Mouse (Mus musculus): Measurements from ENCODE around the gene Onecut3. TPM values are rescaled to one million over a fixed set of nuclear protein-coding genes. Genes with fewer than 3 reads are reported as not detected.

The Onecut3 gene
- total and polyA plus RNA-seq, 2 experiments from 2014 or later = not detected

DNA sequence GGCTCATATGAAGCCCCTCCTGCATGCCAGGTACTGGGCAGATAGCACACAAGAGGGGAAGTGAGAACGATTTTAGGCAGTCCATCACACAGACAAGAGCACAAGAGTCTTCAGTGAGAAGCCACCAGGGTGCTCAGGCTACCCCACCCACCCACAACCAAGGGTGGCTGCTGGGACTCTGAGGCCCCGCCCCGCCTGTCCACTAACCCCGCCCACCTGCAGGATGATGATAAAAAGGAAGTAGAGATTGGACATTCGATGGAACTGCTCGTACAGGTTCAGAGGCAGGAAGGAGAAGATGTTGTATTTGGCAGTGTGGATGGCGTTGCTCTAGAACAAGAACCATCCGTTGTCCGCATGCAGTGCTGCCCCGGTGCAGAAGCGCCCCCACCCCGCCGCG lies 40.4 kb downstream of the Onecut3 start:
- H3K27me3 ChIP-seq (ENCODE audit: control insufficient read depth, insufficient read depth, low read length) = peaks cover 17% of the 10 kb centered on the region

DNA sequence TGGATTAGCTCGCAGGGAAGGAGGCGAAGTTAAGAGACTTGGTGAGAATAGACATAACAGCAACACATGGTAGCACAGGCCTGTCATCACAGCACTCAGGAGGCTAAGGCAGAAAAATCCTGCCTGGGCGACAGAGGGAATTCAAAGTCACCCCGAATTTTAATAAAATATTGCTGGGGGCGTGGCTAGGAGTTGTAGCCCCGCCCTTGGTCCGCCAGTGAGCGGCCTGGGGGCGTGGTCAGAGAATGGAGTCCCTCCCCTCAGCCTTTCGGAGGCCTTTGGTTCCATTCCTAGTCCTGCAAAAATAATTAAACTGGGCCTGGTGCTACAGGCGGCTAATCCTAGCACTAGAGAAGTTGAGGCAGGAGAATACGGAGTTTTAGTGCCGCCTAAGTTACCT lies 41.1 kb downstream of the Onecut3 start:
- no peak overlapping the region for H3K4me2 ChIP-seq (ENCODE audit: low read depth, low read length)
- no peaks in the 10 kb centered on the region for H3K4me1 ChIP-seq (ENCODE audit: control insufficient read depth, insufficient read depth)
- TF ChIP-seq CTCF (IDR thresholded peaks at IDR 0.05; ENCODE audit: low read depth) (no peak), EP300 (IDR thresholded peaks at IDR 0.05; ENCODE audit: low read depth) (no peak)
- no peak overlapping the region for H3K9ac ChIP-seq (replicated peaks; ENCODE audit: low read depth, low read length)
- no peak overlapping the region for H3K4me3 ChIP-seq (ENCODE audit: low read depth, low read length)
- no peak for DNase-seq (ENCODE audit: low spot score)
- ATAC-seq (ENCODE audit: insufficient read depth, low read depth) = no peak
- no peaks in the 10 kb centered on the region for H3K9me3 ChIP-seq (replicated peaks; ENCODE audit: control insufficient read depth, low read length)
- no peaks in the 10 kb centered on the region for H3K36me3 ChIP-seq (replicated peaks; ENCODE audit: control insufficient read depth, insufficient read depth, low read length)
- 22% methylated on average over 13 of the region's 13 CpGs for WGBS
- H3K27ac ChIP-seq (ENCODE audit: low read depth) = no peak overlapping the region
- H3K27me3 ChIP-seq (ENCODE audit: control insufficient read depth, insufficient read depth, low read length) = peaks cover 17% of the 10 kb centered on the region

More for the DNA sequence above, 40.4 kb downstream of the Onecut3 start:
- H3K36me3 ChIP-seq (replicated peaks; ENCODE audit: control insufficient read depth, insufficient read depth, low read length) = no peaks in the 10 kb centered on the region
- no peaks in the 10 kb centered on the region for H3K4me1 ChIP-seq (ENCODE audit: control insufficient read depth, insufficient read depth)
- H3K4me2 ChIP-seq (ENCODE audit: low read depth, low read length) = no peak overlapping the region
- no peak overlapping the region for H3K4me3 ChIP-seq (ENCODE audit: low read depth, low read length)
- no peak for ATAC-seq (ENCODE audit: insufficient read depth, low read depth)
- WGBS = 8% methylated on average over 14 of the region's 14 CpGs
- TF ChIP-seq CTCF (IDR thresholded peaks at IDR 0.05; ENCODE audit: low read depth) (no peak), EP300 (IDR thresholded peaks at IDR 0.05; ENCODE audit: low read depth) (no peak)
- no peak overlapping the region for H3K27ac ChIP-seq (ENCODE audit: low read depth)
- no peak for DNase-seq (ENCODE audit: low spot score)
- no peaks in the 10 kb centered on the region for H3K9me3 ChIP-seq (replicated peaks; ENCODE audit: control insufficient read depth, low read length)
- H3K9ac ChIP-seq (replicated peaks; ENCODE audit: low read depth, low read length) = no peak overlapping the region

DNA sequence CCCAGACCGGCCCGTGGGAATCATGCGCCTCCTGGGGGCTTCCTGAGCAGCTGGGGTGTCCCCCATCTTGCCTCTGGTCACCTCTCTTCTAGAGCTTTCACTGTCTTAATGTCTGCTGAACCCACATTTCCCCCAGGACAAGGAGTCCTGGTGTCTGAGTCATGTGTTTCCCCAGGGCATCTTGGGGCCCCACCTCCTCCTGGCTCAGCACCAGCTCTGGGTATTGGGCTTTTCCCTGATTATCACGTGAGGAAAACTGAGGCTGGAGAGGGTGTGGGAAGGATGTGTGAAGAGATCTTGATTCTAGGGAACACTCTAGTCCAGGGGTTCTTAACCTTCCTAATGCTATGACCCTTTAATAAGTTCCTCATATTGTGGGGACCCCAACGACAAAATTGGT lies 43.5 kb downstream of the Onecut3 start:
- Histone ChIP-seq H3K4me1 (ENCODE audit: control insufficient read depth, insufficient read depth) (no peaks in the 10 kb centered on the region), H3K36me3 (replicated peaks; ENCODE audit: control insufficient read depth, insufficient read depth, low read length) (peaks cover 23% of the 10 kb centered on the region), H3K27me3 (ENCODE audit: control insufficient read depth, insufficient read depth, low read length) (peaks cover 17% of the 10 kb centered on the region), H3K27ac (ENCODE audit: low read depth) (no peak overlapping the region), H3K4me2 (ENCODE audit: low read depth, low read length) (no peak overlapping the region), H3K4me3 (ENCODE audit: low read depth, low read length) (no peak overlapping the region), H3K9ac (replicated peaks; ENCODE audit: low read depth, low read length) (no peak overlapping the region), H3K9me3 (replicated peaks; ENCODE audit: control insufficient read depth, low read length) (no peaks in the 10 kb centered on the region)
- DNase-seq (ENCODE audit: low spot score) (no peak), ATAC-seq (ENCODE audit: insufficient read depth, low read depth) (no peak)
- 44% methylated on average over 5 of the region's 5 CpGs for WGBS
- TF ChIP-seq EP300 (IDR thresholded peaks at IDR 0.05; ENCODE audit: low read depth) = no peak
- no peak for TF ChIP-seq CTCF (IDR thresholded peaks at IDR 0.05; ENCODE audit: low read depth)

DNA sequence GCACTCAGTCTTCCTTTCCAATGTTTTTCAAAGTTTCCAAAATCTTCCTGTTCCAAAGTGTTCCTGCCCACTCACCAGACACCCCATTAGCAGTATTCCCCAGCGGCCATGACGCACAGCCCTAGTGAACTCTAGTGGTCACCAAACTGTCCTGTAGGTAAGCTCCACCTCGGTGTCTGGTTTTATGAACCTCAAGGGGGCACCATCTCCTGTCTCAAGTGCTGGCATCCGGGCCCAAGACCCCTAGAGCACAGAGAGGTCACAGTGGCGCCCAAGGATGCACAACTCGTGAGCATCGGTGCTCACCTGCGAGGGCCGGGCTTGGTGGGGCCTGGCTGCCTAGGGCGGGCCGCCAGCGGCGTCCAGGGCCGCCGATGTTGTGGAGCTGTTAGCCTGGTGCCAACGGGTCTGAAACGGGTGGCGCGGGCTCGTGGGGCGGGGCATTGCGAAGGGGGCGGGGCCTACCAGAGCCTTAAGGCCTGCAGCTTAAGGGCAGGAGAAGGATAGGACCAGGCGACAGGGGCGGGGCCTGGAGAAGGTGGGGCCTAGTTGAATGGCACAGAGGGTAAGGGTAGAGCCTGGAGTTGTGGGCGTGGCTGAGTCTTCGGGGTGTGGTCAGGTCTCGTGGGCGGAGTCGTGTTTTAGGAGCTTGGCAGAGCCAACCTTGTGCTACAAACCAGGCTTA lies 44.2 kb downstream of the Onecut3 start, which contains the start of gene Atp8b3:
TSS of gene Atp8b3 (minus strand) at position 415 of the 685 bp plus-strand sequence.
- peak; percentile 41 for DNase-seq (ENCODE audit: low spot score)
- Histone ChIP-seq H3K4me2 (ENCODE audit: low read depth, low read length) (peak within 1 kb of the TSS; percentile 41), H3K27ac (ENCODE audit: low read depth) (no peak within 1 kb of the TSS)

DNA sequence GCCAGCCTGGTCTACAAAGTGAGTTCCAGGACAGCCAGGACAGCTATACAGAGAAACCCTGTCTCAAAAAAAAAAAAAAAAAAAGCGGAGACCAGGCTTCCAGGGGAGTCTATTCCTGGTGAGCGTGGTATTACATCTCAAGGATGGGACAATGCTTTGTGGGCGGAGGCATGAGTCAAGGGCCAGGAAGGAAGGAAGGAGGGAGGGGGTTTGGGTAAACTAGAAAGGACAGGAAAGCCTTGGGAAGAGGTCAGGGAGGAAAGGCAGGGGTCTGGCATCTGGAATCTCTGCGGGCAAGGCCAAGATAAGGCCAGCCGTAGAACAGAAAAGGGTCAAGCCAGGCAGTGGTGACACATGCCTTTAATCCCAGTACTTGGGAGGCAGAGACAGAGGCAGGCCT lies 44.9 kb downstream of the Onecut3 start:
- peak; percentile 16; the same call in 1 of the 2 replicates for ATAC-seq (ENCODE audit: insufficient read depth, low read depth)
- TF ChIP-seq EP300 (IDR thresholded peaks at IDR 0.05; ENCODE audit: low read depth) (no peak), CTCF (IDR thresholded peaks at IDR 0.05; ENCODE audit: low read depth) (no peak)
- peaks cover 36% of the 10 kb centered on the region for H3K36me3 ChIP-seq (replicated peaks; ENCODE audit: control insufficient read depth, insufficient read depth, low read length)
- H3K4me2 ChIP-seq (ENCODE audit: low read depth, low read length) = no peak overlapping the region; the same call in 1 of the 2 replicates
- no peak overlapping the region for H3K9ac ChIP-seq (replicated peaks; ENCODE audit: low read depth, low read length)
- peaks cover 17% of the 10 kb centered on the region for H3K27me3 ChIP-seq (ENCODE audit: control insufficient read depth, insufficient read depth, low read length)
- H3K9me3 ChIP-seq (replicated peaks; ENCODE audit: control insufficient read depth, low read length) = no peaks in the 10 kb centered on the region
- H3K4me3 ChIP-seq (ENCODE audit: low read depth, low read length) = no peak overlapping the region
- H3K4me1 ChIP-seq (ENCODE audit: control insufficient read depth, insufficient read depth) = no peaks in the 10 kb centered on the region
- no peak overlapping the region for H3K27ac ChIP-seq (ENCODE audit: low read depth)
- WGBS = 27% methylated on average over 5 of the region's 5 CpGs
- peak; percentile 38 for DNase-seq (ENCODE audit: low spot score)

More for the DNA sequence above, 44.2 kb downstream of the Onecut3 start, which contains the start of gene Atp8b3:
- H3K4me1 ChIP-seq (ENCODE audit: control insufficient read depth, insufficient read depth) = no peaks in the 10 kb centered on the region
- H3K9me3 ChIP-seq (replicated peaks; ENCODE audit: control insufficient read depth, low read length) = no peaks in the 10 kb centered on the region
- no peak within 1 kb of the TSS for H3K9ac ChIP-seq (replicated peaks; ENCODE audit: low read depth, low read length)
- WGBS = 3% methylated on average over 30 of the region's 30 CpGs
- H3K27me3 ChIP-seq (ENCODE audit: control insufficient read depth, insufficient read depth, low read length) = peaks cover 17% of the 10 kb centered on the region
- peaks cover 29% of the 10 kb centered on the region for H3K36me3 ChIP-seq (replicated peaks; ENCODE audit: control insufficient read depth, insufficient read depth, low read length)
- no peak within 1 kb of the TSS for H3K4me3 ChIP-seq (ENCODE audit: low read depth, low read length)
- TF ChIP-seq CTCF (IDR thresholded peaks at IDR 0.05; ENCODE audit: low read depth) = no peak
- no peak for TF ChIP-seq EP300 (IDR thresholded peaks at IDR 0.05; ENCODE audit: low read depth)
- peak; percentile 77 for ATAC-seq (ENCODE audit: insufficient read depth, low read depth)
